Mouse (Mus musculus) neural tube, embryonic 14.5 days (tissue): ENCODE results near the gene Fth1. TPM values are rescaled to one million over a fixed set of nuclear protein-coding genes. Genes with fewer than 3 reads are reported as not detected.

Experiments used
- ATAC-seq: fragments of 200-750 bp; cut with Nextera tagmentation; 2 replicates; pipeline ENCODE4 v1.8.0; 2017; ENCODE audit warnings: low read depth, mild to moderate bottlenecking, moderate TSS enrichment, moderate library complexity
- H3K27ac ChIP-seq: fragments of 300-500 bp; sonication (generic); 2 replicates; pipeline ENCODE4 v1.5.1; 2014; ENCODE audit warnings: low read depth, mild to moderate bottlenecking, control low read depth, low read length, moderate library complexity, mixed read lengths
- H3K27me3 ChIP-seq: fragments of 300-500 bp; sonication (generic); 2 replicates; pipeline ENCODE4 v1.6.1; 2014; ENCODE audit warnings: low read length; ENCODE audit not compliant: control insufficient read depth, insufficient read depth
- H3K36me3 ChIP-seq: fragments of 300-500 bp; sonication (generic); 2 replicates; pipeline ENCODE4 v1.6.1; 2014; ENCODE audit warnings: low read length, mixed read lengths; ENCODE audit not compliant: control insufficient read depth, insufficient read depth
- H3K4me1 ChIP-seq: fragments of 300-500 bp; sonication (generic); 2 replicates; pipeline ENCODE4 v1.6.1; 2014; ENCODE audit warnings: low read length; ENCODE audit not compliant: control insufficient read depth, insufficient read depth
- H3K4me2 ChIP-seq: fragments of 300-500 bp; sonication (generic); 2 replicates; pipeline ENCODE4 v1.6.1; 2014; ENCODE audit warnings: mild to moderate bottlenecking, low read depth, low read length, control low read depth
- H3K4me3 ChIP-seq: fragments of 300-500 bp; sonication (generic); 2 replicates; pipeline ENCODE4 v1.5.1; 2014; ENCODE audit warnings: low read depth, low read length, control low read depth, mixed read lengths
- H3K9ac ChIP-seq: fragments of 300-500 bp; sonication (generic); replicated peaks from 2 replicates; pipeline ENCODE4 v1.6.1; 2014; ENCODE audit warnings: low read depth, mild to moderate bottlenecking, control low read depth, low read length, mixed read lengths
- H3K9me3 ChIP-seq: fragments of 300-500 bp; sonication (generic); 2 replicates; pipeline ENCODE4 v1.6.1; 2016; ENCODE audit warnings: low read length; ENCODE audit not compliant: control insufficient read depth
- WGBS: fragments of 180-500 bp; shearing (Covaris S2); extraction: QIAGEN DNeasy Blood & Tissue Kit; methylation state at CpG from one replicate; pipeline ENCODE4 v1.1.7; 2014; 5-methylcytosine and 5-hydroxymethylcytosine counted together
- polyA plus RNA-seq: library from polyadenylated mRNA; unstranded; fragments of >200 nt; fragmentation: Nextera tagmentation; extraction: Ambion mirVana; gene quantifications from 2 replicates; pipeline ENCODE4 v1.2.1, GENCODE M21; 2014

The Fth1 gene
- polyA plus RNA-seq, 1 experiment from 2014 or later: 1,462 TPM

DNA sequence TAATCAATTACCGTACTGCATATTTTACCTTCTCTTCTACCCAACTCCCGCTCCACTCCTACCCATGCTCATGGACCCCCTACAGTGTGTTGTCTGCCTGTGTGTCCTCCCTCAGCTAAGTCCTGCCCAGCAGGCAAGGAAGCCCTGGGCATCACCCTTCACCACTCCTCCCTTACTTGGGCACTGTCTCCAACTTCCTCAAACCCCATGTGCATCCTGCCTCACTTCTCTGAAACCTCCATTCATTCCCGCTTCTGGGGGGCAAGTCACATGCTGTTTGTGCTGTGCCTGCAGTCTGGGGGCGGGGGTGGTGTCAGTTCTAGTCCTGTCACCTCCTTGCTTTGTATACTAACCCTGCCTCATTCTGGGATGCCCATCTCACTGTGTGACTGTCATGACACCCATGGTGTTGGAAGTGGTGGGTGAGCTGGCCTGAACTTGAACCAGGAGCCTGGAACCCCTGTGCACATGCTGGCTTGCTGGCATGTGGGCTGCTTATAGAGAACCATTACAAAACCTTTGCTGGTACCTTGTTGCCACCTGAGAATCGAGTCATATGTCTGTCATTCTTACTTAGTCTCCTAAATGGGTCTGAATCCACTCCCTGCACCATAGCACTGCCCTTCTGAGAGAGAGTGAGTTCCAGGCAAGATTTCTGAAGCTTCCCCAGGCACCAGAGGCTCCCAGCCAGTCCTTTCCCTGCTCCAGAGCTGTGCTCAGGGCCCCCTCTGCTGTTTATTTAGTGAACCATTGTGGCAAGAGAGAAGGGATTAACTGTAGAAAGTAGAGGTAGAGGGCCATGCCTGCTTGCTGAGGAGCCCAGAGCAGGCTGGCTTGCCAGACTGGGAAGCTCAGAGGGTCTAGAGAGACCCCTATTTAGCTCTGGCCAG, 42.3 kb downstream of the Fth1 start:
- 69% methylated on average over 5 of the region's 5 CpGs for WGBS
- Histone ChIP-seq H3K4me2 (no peak overlapping the region), H3K27ac (0 out of 2 replicates have a peak overlapping the region, but pooled peaks have one; percentile 48), H3K36me3 (no peaks in the 10 kb centered on the region), H3K27me3 (no peaks in the 10 kb centered on the region), H3K4me1 (peaks cover 8% of the 10 kb centered on the region; the same call in 1 of the 2 replicates), H3K9me3 (no peaks in the 10 kb centered on the region), H3K4me3 (no peak overlapping the region), H3K9ac (no peak overlapping the region)
- no peak for ATAC-seq

DNA sequence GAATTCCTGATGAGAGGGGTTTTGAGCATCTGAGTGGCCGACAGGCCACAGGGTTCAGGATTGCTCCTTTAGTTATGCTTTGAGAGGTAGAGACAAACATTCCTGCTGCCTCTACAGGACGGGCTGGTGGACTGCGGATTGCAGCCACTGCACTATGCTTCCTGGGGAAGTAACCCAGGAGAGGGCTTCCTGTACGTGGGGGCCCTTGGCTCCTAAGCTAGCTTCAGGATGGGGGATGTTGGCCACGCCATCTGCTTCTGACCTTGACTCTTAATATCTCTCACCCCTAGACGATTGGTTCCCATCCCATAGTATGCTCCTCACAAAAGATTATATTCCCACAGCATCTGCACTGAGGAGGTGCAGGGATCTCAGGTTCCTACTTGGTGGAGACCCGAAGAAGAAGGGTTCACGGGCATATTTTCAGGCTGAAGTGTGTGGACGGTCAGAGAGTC, 42.9 kb downstream of the Fth1 start:
- H3K9me3 ChIP-seq: no peaks in the 10 kb centered on the region
- 71% methylated on average over 9 of the region's 9 CpGs for WGBS
- H3K9ac ChIP-seq: no peak overlapping the region
- H3K27ac ChIP-seq: 0 out of 2 replicates have a peak overlapping the region, but pooled peaks have one; percentile 48
- H3K27me3 ChIP-seq: no peaks in the 10 kb centered on the region
- H3K36me3 ChIP-seq: no peaks in the 10 kb centered on the region
- H3K4me1 ChIP-seq: peaks cover 8% of the 10 kb centered on the region; the same call in 1 of the 2 replicates
- no peak for ATAC-seq
- H3K4me2 ChIP-seq: no peak overlapping the region
- no peak overlapping the region for H3K4me3 ChIP-seq

DNA sequence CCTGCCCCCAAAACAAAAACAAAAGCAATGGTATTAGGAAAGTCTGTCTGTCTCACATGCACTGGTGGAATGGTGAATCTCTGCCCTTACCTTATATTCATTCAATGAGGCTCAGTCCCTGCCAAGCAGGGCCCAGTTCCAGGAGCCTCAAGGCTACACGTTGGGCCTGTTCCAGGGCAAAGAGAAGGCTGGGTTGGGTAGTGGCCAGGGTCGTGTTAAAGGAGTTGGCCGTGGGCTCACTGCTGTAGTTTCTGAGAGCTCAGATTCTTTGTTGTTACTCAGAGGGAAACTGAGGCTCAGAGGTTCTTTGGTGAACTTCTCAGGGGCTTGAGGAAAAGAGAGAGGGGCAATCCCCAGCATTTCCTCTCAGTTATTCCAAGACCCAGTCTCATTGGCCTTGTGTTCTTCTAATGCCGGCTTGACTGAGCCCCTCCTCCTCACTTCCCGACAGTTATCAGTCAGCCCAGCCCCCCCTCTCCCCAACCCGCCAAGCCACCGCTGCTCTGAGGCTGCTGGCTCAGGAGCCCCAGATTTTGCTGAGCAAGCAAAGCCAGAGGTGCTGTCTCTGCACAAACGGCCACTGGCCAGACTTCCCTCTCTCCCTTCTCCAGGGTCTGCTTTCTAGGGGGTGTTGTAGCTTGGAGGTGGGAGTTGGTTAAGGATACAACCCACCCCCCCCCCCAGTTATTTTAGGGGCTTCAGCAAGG, 44.9 kb downstream of the Fth1 start:
- Histone ChIP-seq H3K9ac (no peak overlapping the region), H3K4me3 (no peak overlapping the region), H3K27ac (no peak overlapping the region; the same call in 1 of the 2 replicates), H3K27me3 (no peaks in the 10 kb centered on the region), H3K9me3 (no peaks in the 10 kb centered on the region), H3K4me2 (0 out of 2 replicates have a peak overlapping the region, but pooled peaks have one; percentile 6), H3K4me1 (no peaks in the 10 kb centered on the region), H3K36me3 (no peaks in the 10 kb centered on the region; the same call in 1 of the 2 replicates)
- ATAC-seq: peak; percentile 66; the same call in 1 of the 2 replicates
- 21% methylated on average over 8 of the region's 8 CpGs for WGBS

DNA sequence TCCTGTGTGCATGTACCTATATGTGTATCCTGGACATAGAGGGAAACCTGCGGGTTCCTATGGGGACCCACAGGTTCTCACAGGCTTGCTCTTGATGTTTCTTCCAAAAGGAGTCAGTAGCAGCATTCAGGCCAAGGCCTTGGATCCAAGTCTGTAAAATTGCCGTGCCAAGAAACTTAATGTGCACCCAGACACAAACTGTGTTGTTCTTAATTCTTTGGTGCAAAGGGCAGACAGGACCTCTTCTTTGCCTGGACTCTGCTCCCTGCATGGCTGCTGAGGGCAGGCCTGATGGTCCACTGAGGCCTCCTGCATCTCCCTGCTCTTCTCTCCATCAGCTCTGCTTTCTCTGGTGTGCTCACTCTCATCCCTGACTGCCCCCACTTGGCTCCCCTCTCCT, 49.3 kb downstream of the Fth1 start:
- H3K9me3 ChIP-seq: no peaks in the 10 kb centered on the region
- H3K36me3 ChIP-seq: no peaks in the 10 kb centered on the region; the same call in 1 of the 2 replicates
- WGBS: 90% methylated on average over 2 of the region's 2 CpGs
- no peak overlapping the region for H3K4me2 ChIP-seq
- H3K4me3 ChIP-seq: no peak overlapping the region
- ATAC-seq: no peak
- no peak overlapping the region for H3K27ac ChIP-seq
- H3K27me3 ChIP-seq: no peaks in the 10 kb centered on the region
- H3K9ac ChIP-seq: no peak overlapping the region
- H3K4me1 ChIP-seq: no peaks in the 10 kb centered on the region

DNA sequence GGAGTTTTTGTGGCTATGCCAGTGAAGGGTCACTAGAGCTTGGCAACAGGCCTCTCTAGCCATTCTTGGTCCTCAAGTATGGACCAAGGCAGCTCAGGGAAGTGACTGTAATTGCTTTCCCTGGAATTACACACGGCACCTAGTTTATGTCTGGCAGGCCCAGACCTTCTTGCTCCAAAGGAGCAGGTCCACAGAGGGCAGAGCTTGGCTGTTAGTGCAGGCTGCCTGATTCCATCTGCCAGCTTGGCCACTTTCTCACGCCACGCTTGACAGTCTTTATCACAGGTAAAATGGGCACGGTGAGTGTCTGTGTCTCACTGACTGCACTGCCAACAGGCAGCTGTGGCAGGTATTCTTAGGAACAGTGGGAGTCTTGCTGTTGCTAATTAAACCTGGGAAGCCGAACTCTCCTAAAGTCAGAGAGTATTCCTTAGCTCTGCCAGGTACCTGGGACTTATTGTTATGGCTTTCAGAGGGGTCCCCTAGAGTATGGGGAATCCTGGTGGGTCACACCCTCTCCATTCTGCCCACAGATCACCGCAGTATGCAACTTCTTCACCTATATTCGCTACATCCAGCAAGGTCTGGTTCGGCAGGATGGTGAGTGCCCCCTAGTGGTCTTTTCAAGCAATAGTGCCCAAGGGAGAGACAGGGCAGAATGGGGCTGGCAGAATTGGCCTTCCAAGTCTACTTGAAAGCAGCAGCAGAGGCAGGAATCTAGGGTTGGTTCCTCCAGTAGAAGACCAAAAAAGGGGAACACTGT, 53.0 kb downstream of the Fth1 start:
- no peaks in the 10 kb centered on the region for H3K9me3 ChIP-seq
- no peak overlapping the region for H3K4me3 ChIP-seq
- H3K27me3 ChIP-seq: no peaks in the 10 kb centered on the region
- peak; percentile 67; the same call in 1 of the 2 replicates for ATAC-seq
- H3K27ac ChIP-seq: no peak overlapping the region
- no peak overlapping the region for H3K4me2 ChIP-seq
- H3K36me3 ChIP-seq: no peaks in the 10 kb centered on the region; the same call in 1 of the 2 replicates
- H3K9ac ChIP-seq: no peak overlapping the region
- 39% methylated on average over 8 of the region's 8 CpGs for WGBS
- no peaks in the 10 kb centered on the region for H3K4me1 ChIP-seq

DNA sequence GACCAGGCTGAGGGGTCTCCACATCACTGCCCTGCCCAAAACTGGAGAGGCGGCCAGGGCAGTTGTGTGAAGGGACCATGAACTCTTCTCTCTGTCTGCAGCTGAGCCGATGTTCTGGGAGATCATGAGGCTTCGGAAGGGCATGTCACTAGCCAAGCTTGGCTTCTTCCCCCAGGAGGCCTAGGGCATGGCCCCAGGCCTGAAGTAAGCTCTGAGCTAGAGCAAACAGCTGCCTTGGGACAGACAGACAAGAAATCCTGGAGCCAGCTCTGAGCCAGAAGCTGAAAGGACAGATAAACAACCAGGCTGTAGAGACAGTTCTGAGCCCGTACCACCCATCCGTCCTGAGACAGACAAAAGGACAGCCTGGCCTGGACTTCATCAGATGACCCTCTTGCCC, 54.0 kb downstream of the Fth1 start:
- 86% methylated on average over 5 of the region's 5 CpGs for WGBS
- H3K4me3 ChIP-seq: no peak overlapping the region
- H3K27ac ChIP-seq: no peak overlapping the region
- ATAC-seq: no peak; the same call in 1 of the 2 replicates
- no peaks in the 10 kb centered on the region for H3K9me3 ChIP-seq
- H3K4me1 ChIP-seq: no peaks in the 10 kb centered on the region
- H3K4me2 ChIP-seq: no peak overlapping the region
- no peak overlapping the region for H3K9ac ChIP-seq
- H3K27me3 ChIP-seq: no peaks in the 10 kb centered on the region
- no peaks in the 10 kb centered on the region; the same call in 1 of the 2 replicates for H3K36me3 ChIP-seq

Other genes with a start within 250 kb of the Fth1 start
- gene Scgb2a2, start 133.0 kb upstream of the Fth1 start, polyA plus RNA-seq: not detected in 2 replicates
- gene Incenp, start 81.0 kb upstream of the Fth1 start, polyA plus RNA-seq: 16.2 and 16.8 TPM in 2 replicates
- gene Best1, start 21.0 kb downstream of the Fth1 start, polyA plus RNA-seq: 1.5 and 2.3 TPM in 2 replicates
- 13.6 and 23.2 TPM in 2 replicates for gene Rab3il1, start 21.1 kb downstream of the Fth1 start, polyA plus RNA-seq
- gene Fads3, start 61.0 kb downstream of the Fth1 start, polyA plus RNA-seq: 19.3 and 19.5 TPM in 2 replicates
- gene Fads2, start 121.1 kb downstream of the Fth1 start, polyA plus RNA-seq: 48.5 and 55.3 TPM in 2 replicates
- 148 and 165 TPM in 2 replicates for gene Fads1, start 202.3 kb downstream of the Fth1 start, polyA plus RNA-seq
- 331 and 349 TPM in 2 replicates for gene Tmem258, start 223.4 kb downstream of the Fth1 start, polyA plus RNA-seq
- gene Fen1, start 223.6 kb downstream of the Fth1 start, polyA plus RNA-seq: 18.0 and 21.0 TPM in 2 replicates